Mouse (Mus musculus) kidney, postnatal 10 days (tissue): ENCODE measurements around the gene Fam3c.
"Not testable (repeated sequence)": the region's sequence is repeated elsewhere in the genome, so short reads cannot be mapped to it uniquely, and the experiment has no call there.

ENCODE experiments used
- DNase-seq: peaks from one replicate; pipeline ENCODE4 v3.0.0; 2021; ENCODE audit warnings: mixed read lengths

Fam3c gene

GRCm38 (mm10) chr6:22289461-22290021 lies 66.5 kb downstream of the Fam3c start:
- no peak for DNase-seq

DNA sequence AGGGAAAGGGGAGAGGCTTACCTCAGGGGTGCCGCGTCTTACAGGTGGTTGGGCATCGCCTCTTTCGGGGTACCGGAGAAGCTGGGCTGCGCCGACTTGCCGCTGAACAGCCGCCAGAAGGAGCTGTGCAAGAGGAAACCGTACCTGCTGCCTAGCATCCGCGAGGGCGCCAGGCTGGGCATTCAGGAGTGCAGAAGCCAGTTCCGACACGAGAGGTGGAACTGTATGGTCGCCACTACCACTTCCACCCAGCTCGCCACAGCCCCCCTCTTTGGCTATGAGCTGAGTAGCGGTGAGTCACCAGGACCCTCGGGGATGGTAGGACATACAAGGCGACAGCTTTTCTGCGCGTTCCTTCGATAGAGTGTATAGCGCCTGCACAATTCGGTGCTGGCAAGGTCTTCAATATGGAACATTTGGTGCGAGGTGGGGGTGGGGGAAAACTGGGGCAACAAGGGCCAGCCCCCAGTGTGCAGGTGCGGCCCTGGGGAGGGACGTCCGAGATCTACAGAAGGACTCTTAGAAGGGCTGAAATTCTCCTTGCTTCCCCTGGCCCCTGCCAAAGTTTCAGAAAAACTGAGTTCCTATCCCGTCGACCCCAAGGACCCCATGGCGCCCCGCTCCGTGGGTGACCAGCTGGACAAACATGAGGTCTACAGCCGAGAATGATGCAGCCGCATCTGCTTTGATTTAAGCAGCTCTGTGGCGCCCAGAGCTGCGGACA lies 67.1 kb downstream of the Fam3c start:
- DNase-seq: peak; percentile 42

- peak; percentile 18 for DNase-seq
Observed at GRCm38 (mm10) chr6:22288004-22288736, 67.9 kb downstream of the Fam3c start, which contains the start of gene Wnt16. Wnt16 (plus strand) TSS chr6:22288227.

DNA sequence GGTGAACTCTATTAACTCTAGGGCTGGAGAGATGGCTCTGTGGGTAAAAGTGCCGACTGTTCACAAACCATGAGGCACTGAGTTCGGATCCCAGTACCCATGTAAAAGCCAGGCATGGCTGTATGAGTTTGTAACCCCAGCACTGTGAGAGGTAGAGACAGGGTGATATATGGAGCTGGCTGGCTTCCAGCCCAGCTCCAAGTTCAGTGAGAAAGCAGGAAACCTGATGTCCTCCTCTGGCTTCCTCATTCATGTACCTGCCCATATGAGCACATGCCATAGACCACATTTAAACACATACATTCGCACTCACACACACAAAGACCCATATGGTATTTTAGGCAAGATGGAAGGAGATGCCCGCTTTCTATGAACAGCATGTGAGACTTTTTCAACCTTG lies 73.6 kb downstream of the Fam3c start:
- DNase-seq: peak; percentile 9

DNA sequence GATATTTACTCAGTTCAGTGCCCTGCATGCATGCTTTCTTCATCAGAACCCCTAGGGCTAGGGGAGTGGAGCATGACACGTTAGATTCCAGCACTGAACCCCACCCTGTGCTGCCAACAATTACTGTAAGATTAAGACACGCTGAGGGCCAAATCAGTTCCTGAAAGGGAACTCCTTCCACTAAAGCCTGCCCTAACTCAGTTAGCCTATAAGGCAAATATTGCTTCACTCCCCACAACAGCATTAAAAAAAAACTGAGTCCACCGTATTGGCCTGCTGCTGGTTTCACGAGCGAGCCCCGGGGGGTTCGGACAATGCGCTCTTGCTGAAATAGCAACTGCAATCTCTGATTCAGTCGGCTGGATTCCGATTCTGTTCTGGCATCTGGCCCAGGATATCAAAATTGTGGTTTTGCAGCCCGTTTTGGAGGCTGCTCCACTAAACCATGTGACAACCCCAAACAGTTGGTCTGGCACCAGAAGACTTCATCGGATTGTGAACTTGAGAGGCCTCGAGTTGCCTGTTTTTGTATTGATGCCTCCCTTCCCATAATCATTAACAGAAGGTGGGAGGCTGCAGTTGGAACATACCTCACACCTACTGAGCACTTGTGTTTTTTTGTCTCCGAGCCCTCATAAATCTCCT lies 75.7 kb downstream of the Fam3c start:
- peak; percentile 69 for DNase-seq

- no peak for DNase-seq
Observed at GRCm38 (mm10) chr6:22277941-22278340, 78.1 kb downstream of the Fam3c start.

DNA sequence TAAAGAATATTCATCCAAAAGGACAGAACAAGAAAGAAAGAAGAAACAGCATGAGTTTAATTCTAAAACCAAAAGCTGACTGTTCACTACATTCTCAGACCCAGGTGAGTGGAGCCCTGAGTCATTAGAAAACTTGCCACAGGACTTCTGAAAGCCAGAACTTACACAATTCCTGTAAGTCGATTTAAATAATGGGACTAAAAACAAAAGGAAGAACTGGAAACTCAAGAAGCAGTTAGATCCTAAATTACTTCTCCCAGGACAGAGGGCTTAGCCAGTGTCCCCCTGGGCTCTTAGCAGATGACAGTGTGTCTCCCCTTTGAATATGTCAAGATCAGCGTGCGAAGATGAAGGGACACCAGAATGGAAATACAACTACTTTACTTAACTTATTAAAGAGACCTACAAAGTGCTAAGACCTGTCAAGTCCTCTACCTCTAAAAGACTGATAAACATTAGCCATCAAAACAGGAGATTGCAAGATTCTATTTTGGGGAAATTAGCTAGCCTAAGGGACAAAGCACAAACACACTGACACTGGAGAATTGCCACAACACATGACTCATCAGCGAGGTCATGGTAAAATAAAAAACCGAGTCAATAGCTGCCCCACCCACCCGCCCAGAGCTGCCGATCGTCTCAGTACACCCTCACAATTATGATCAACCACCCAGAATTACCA lies 86.1 kb downstream of the Fam3c start:
- DNase-seq: no peak

- DNase-seq: no peak
Observed at GRCm38 (mm10) chr6:22268677-22269076, 87.4 kb downstream of the Fam3c start.

- DNase-seq: no peak
Observed at GRCm38 (mm10) chr6:22267807-22268667, 88.0 kb downstream of the Fam3c start.

- DNase-seq: no peak
Observed at GRCm38 (mm10) chr6:22266018-22266417, 90.0 kb downstream of the Fam3c start.

GRCm38 (mm10) chr6:22264094-22264493 lies 91.9 kb downstream of the Fam3c start:
- not testable (repeated sequence) for DNase-seq

- no peak for DNase-seq
Observed at GRCm38 (mm10) chr6:22262519-22262918, 93.5 kb downstream of the Fam3c start.

DNA sequence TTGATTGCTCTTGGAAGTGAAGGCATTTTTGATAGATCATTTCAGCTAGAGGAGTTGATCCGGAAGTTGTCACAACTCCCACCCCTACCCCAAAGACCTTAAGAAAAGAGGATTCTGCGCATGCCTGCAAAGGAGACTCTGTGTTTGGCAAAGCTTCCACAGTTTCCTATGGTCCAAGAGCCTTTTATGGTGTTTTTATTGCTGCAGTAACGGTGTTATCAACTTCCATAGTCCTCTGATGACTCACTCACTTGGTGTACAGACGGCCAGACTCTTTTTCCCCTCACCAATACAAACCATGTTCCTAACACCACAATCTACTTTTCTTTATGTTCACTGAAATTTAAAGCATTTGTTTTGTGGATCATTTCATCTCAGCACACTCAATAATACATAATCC lies 97.3 kb downstream of the Fam3c start:
- no peak for DNase-seq
